Mouse (Mus musculus): ENCODE results near the gene Rasal2. TPM values are rescaled to one million over a fixed set of nuclear protein-coding genes. Genes with fewer than 3 reads are reported as not detected.

Gene Rasal2
- polyA plus RNA-seq, 1 experiment from 2014 or later: 37.1 TPM

- no peak for ATAC-seq
- Histone ChIP-seq H3K36me3 (ENCODE audit: control insufficient read depth, insufficient read depth, low read length) (no peaks in the 10 kb centered on the region), H3K9me3 (ENCODE audit: control insufficient read depth, low read length) (no peaks in the 10 kb centered on the region), H3K4me2 (ENCODE audit: low read length) (peak overlapping the region; percentile 84), H3K27me3 (replicated peaks; ENCODE audit: control insufficient read depth, insufficient read depth, low read length) (no peaks in the 10 kb centered on the region), H3K4me1 (ENCODE audit: control insufficient read depth, insufficient read depth, low read depth, low read length) (peaks cover 12% of the 10 kb centered on the region), H3K27ac (ENCODE audit: low read depth, low read length) (no peak overlapping the region), H3K4me3 (ENCODE audit: low read length) (peak overlapping the region; percentile 53), H3K9ac (ENCODE audit: low read depth, low read length) (peak overlapping the region; percentile 94)
- WGBS: 5% methylated on average over 8 of the region's 8 CpGs
Observed at GRCm38 (mm10) chr1:157410937-157411336, 1.5 kb downstream of the Rasal2 start.

- Histone ChIP-seq H3K4me2 (ENCODE audit: low read length) (no peak overlapping the region; the same call in 1 of the 2 replicates), H3K27ac (ENCODE audit: low read depth, low read length) (no peak overlapping the region), H3K36me3 (ENCODE audit: control insufficient read depth, insufficient read depth, low read length) (no peaks in the 10 kb centered on the region), H3K9ac (ENCODE audit: low read depth, low read length) (no peak overlapping the region), H3K4me3 (ENCODE audit: low read length) (no peak overlapping the region), H3K27me3 (replicated peaks; ENCODE audit: control insufficient read depth, insufficient read depth, low read length) (no peaks in the 10 kb centered on the region), H3K9me3 (ENCODE audit: control insufficient read depth, low read length) (no peaks in the 10 kb centered on the region), H3K4me1 (ENCODE audit: control insufficient read depth, insufficient read depth, low read depth, low read length) (peaks cover 12% of the 10 kb centered on the region)
- 77% methylated on average over 2 of the region's 2 CpGs for WGBS
- ATAC-seq: no peak
Observed at GRCm38 (mm10) chr1:157409648-157410047, 2.7 kb downstream of the Rasal2 start.

- H3K4me1 ChIP-seq (ENCODE audit: control insufficient read depth, insufficient read depth, low read depth, low read length): no peaks in the 10 kb centered on the region
- no peaks in the 10 kb centered on the region for H3K9me3 ChIP-seq (ENCODE audit: control insufficient read depth, low read length)
- peaks cover 2% of the 10 kb centered on the region; the same call in 1 of the 2 replicates for H3K36me3 ChIP-seq (ENCODE audit: control insufficient read depth, insufficient read depth, low read length)
- no peak overlapping the region for H3K9ac ChIP-seq (ENCODE audit: low read depth, low read length)
- no peak overlapping the region for H3K27ac ChIP-seq (ENCODE audit: low read depth, low read length)
- no peak overlapping the region for H3K4me3 ChIP-seq (ENCODE audit: low read length)
- 13% methylated on average over 4 of the region's 4 CpGs for WGBS
- H3K4me2 ChIP-seq (ENCODE audit: low read length): no peak overlapping the region
- no peaks in the 10 kb centered on the region for H3K27me3 ChIP-seq (replicated peaks; ENCODE audit: control insufficient read depth, insufficient read depth, low read length)
- ATAC-seq: no peak
Observed at GRCm38 (mm10) chr1:157388027-157388426, 24.4 kb downstream of the Rasal2 start.

- 51% methylated on average over 2 of the region's 2 CpGs for WGBS
- Histone ChIP-seq H3K27me3 (replicated peaks; ENCODE audit: control insufficient read depth, insufficient read depth, low read length) (no peaks in the 10 kb centered on the region), H3K9ac (ENCODE audit: low read depth, low read length) (no peak overlapping the region), H3K4me3 (ENCODE audit: low read length) (no peak overlapping the region), H3K9me3 (ENCODE audit: control insufficient read depth, low read length) (no peaks in the 10 kb centered on the region), H3K4me1 (ENCODE audit: control insufficient read depth, insufficient read depth, low read depth, low read length) (no peaks in the 10 kb centered on the region; the same call in 1 of the 2 replicates), H3K4me2 (ENCODE audit: low read length) (no peak overlapping the region), H3K27ac (ENCODE audit: low read depth, low read length) (no peak overlapping the region), H3K36me3 (ENCODE audit: control insufficient read depth, insufficient read depth, low read length) (peaks cover 2% of the 10 kb centered on the region; the same call in 1 of the 2 replicates)
- ATAC-seq: no peak
Observed at GRCm38 (mm10) chr1:157380694-157381093, 31.7 kb downstream of the Rasal2 start.

GRCm38 (mm10) chr1:157370397-157370796, 42.0 kb downstream of the Rasal2 start:
- 100% methylated on average over 2 of the region's 2 CpGs for WGBS
- ATAC-seq: no peak
- no peaks in the 10 kb centered on the region for H3K27me3 ChIP-seq (replicated peaks; ENCODE audit: control insufficient read depth, insufficient read depth, low read length)
- no peak overlapping the region for H3K4me3 ChIP-seq (ENCODE audit: low read length)
- H3K4me1 ChIP-seq (ENCODE audit: control insufficient read depth, insufficient read depth, low read depth, low read length): no peaks in the 10 kb centered on the region
- no peak overlapping the region for H3K4me2 ChIP-seq (ENCODE audit: low read length)
- H3K9me3 ChIP-seq (ENCODE audit: control insufficient read depth, low read length): no peaks in the 10 kb centered on the region
- H3K9ac ChIP-seq (ENCODE audit: low read depth, low read length): no peak overlapping the region
- no peaks in the 10 kb centered on the region for H3K36me3 ChIP-seq (ENCODE audit: control insufficient read depth, insufficient read depth, low read length)
- H3K27ac ChIP-seq (ENCODE audit: low read depth, low read length): no peak overlapping the region

GRCm38 (mm10) chr1:157368316-157368715, 44.1 kb downstream of the Rasal2 start:
- H3K27ac ChIP-seq (ENCODE audit: low read depth, low read length): no peak overlapping the region
- no peak overlapping the region for H3K4me3 ChIP-seq (ENCODE audit: low read length)
- no peak for ATAC-seq
- H3K9ac ChIP-seq (ENCODE audit: low read depth, low read length): no peak overlapping the region
- H3K4me2 ChIP-seq (ENCODE audit: low read length): no peak overlapping the region
- 55% methylated on average over 5 of the region's 5 CpGs for WGBS
- no peaks in the 10 kb centered on the region for H3K36me3 ChIP-seq (ENCODE audit: control insufficient read depth, insufficient read depth, low read length)
- H3K27me3 ChIP-seq (replicated peaks; ENCODE audit: control insufficient read depth, insufficient read depth, low read length): no peaks in the 10 kb centered on the region
- no peaks in the 10 kb centered on the region for H3K9me3 ChIP-seq (ENCODE audit: control insufficient read depth, low read length)
- H3K4me1 ChIP-seq (ENCODE audit: control insufficient read depth, insufficient read depth, low read depth, low read length): no peaks in the 10 kb centered on the region

GRCm38 (mm10) chr1:157346661-157347060, 65.7 kb downstream of the Rasal2 start:
- Histone ChIP-seq H3K36me3 (ENCODE audit: control insufficient read depth, insufficient read depth, low read length) (no peaks in the 10 kb centered on the region), H3K9me3 (ENCODE audit: control insufficient read depth, low read length) (no peaks in the 10 kb centered on the region), H3K4me3 (ENCODE audit: low read length) (no peak overlapping the region), H3K9ac (ENCODE audit: low read depth, low read length) (no peak overlapping the region), H3K27me3 (replicated peaks; ENCODE audit: control insufficient read depth, insufficient read depth, low read length) (no peaks in the 10 kb centered on the region), H3K4me1 (ENCODE audit: control insufficient read depth, insufficient read depth, low read depth, low read length) (no peaks in the 10 kb centered on the region), H3K4me2 (ENCODE audit: low read length) (no peak overlapping the region), H3K27ac (ENCODE audit: low read depth, low read length) (no peak overlapping the region)
- ATAC-seq: no peak
- WGBS: 83% methylated on average over 1 of the region's 1 CpGs

GRCm38 (mm10) chr1:157343519-157343918, 68.9 kb downstream of the Rasal2 start:
- Histone ChIP-seq H3K9me3 (ENCODE audit: control insufficient read depth, low read length) (no peaks in the 10 kb centered on the region), H3K27me3 (replicated peaks; ENCODE audit: control insufficient read depth, insufficient read depth, low read length) (no peaks in the 10 kb centered on the region), H3K4me3 (ENCODE audit: low read length) (no peak overlapping the region), H3K27ac (ENCODE audit: low read depth, low read length) (no peak overlapping the region), H3K4me1 (ENCODE audit: control insufficient read depth, insufficient read depth, low read depth, low read length) (no peaks in the 10 kb centered on the region), H3K36me3 (ENCODE audit: control insufficient read depth, insufficient read depth, low read length) (no peaks in the 10 kb centered on the region), H3K4me2 (ENCODE audit: low read length) (no peak overlapping the region), H3K9ac (ENCODE audit: low read depth, low read length) (no peak overlapping the region)
- ATAC-seq: no peak

GRCm38 (mm10) chr1:157334834-157335233, 77.6 kb downstream of the Rasal2 start:
- Histone ChIP-seq H3K36me3 (ENCODE audit: control insufficient read depth, insufficient read depth, low read length) (no peaks in the 10 kb centered on the region), H3K9me3 (ENCODE audit: control insufficient read depth, low read length) (no peaks in the 10 kb centered on the region), H3K4me1 (ENCODE audit: control insufficient read depth, insufficient read depth, low read depth, low read length) (no peaks in the 10 kb centered on the region), H3K9ac (ENCODE audit: low read depth, low read length) (no peak overlapping the region), H3K4me3 (ENCODE audit: low read length) (no peak overlapping the region), H3K27me3 (replicated peaks; ENCODE audit: control insufficient read depth, insufficient read depth, low read length) (no peaks in the 10 kb centered on the region), H3K27ac (ENCODE audit: low read depth, low read length) (no peak overlapping the region), H3K4me2 (ENCODE audit: low read length) (no peak overlapping the region)
- ATAC-seq: no peak
- 58% methylated on average over 3 of the region's 3 CpGs for WGBS

GRCm38 (mm10) chr1:157328068-157328467, 84.3 kb downstream of the Rasal2 start:
- no peaks in the 10 kb centered on the region for H3K36me3 ChIP-seq (ENCODE audit: control insufficient read depth, insufficient read depth, low read length)
- H3K4me2 ChIP-seq (ENCODE audit: low read length): no peak overlapping the region
- no peaks in the 10 kb centered on the region for H3K4me1 ChIP-seq (ENCODE audit: control insufficient read depth, insufficient read depth, low read depth, low read length)
- H3K9me3 ChIP-seq (ENCODE audit: control insufficient read depth, low read length): no peaks in the 10 kb centered on the region
- H3K9ac ChIP-seq (ENCODE audit: low read depth, low read length): no peak overlapping the region
- no peak overlapping the region for H3K27ac ChIP-seq (ENCODE audit: low read depth, low read length)
- H3K27me3 ChIP-seq (replicated peaks; ENCODE audit: control insufficient read depth, insufficient read depth, low read length): no peaks in the 10 kb centered on the region
- ATAC-seq: no peak
- no peak overlapping the region for H3K4me3 ChIP-seq (ENCODE audit: low read length)
